Comparison of ENCODE assay signal across 9 mouse cellular contexts in the genomic region with DNA sequence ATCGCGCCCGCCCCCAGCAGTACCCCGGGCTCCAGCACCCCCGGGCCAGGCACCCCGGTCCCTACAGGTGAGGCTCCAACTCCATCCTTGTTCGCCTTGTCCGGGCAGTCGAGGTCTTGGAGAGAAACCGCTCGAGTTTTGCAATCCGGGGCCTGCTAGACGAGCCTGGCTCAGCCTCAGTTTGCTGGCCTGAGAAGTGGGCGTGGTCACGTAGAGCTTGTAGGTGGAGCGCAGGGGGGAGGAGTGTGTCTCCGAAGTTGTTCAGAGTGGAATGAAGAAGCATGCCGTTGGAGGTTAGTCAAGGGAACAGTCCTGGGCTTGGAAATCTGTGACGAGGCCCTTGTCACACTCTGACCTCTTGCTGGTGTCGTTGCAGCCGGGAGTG. TPM values are rescaled to one million over a fixed set of nuclear protein-coding genes. Genes with fewer than 3 reads are reported as not detected.
DNase-seq lines count a peak whose midpoint lies in the region; ATAC-seq and TF ChIP-seq lines count a peak whose summit lies in the region.
"Had no signal": no experiment of that assay in that cellular context is flagged by ENCODE, and none has a peak within 500 bp of the region (broad histone marks: within the 10 kb centered on the region; RNA-seq: fewer than 3 reads in every experiment).

No protein-coding gene starts in this region.

- no peak for ATAC-seq in forebrain, embryonic 11.5 days (replicated peaks; ENCODE audit: low FRiP score)
- peak; percentile 38; the same call in 1 of the 2 replicates for ATAC-seq in kidney, embryonic 14.5 days (ENCODE audit: low FRiP score, low TSS enrichment)
- ATAC-seq in stomach, embryonic 16.5 days (ENCODE audit: insufficient read depth, low FRiP score): peak; percentile 49

- H3K9me3 ChIP-seq in forebrain, embryonic 11.5 days (ENCODE audit: control insufficient read depth, low read length): no peaks in the 10 kb centered on the region
- no peaks in the 10 kb centered on the region for H3K9me3 ChIP-seq in kidney, embryonic 14.5 days (ENCODE audit: control insufficient read depth, low read length)
- no peaks in the 10 kb centered on the region for H3K9me3 ChIP-seq in stomach, embryonic 16.5 days (replicated peaks; ENCODE audit: control insufficient read depth, low read length)

- H3K36me3 ChIP-seq in forebrain, embryonic 11.5 days (ENCODE audit: control insufficient read depth, insufficient read depth, low read length): no peaks in the 10 kb centered on the region
- no peaks in the 10 kb centered on the region for H3K36me3 ChIP-seq in kidney, embryonic 14.5 days (ENCODE audit: control insufficient read depth, insufficient read depth, low read length)
- no peaks in the 10 kb centered on the region for H3K36me3 ChIP-seq in stomach, embryonic 16.5 days (ENCODE audit: control insufficient read depth, insufficient read depth, low read length)

- peaks cover 9% of the 10 kb centered on the region; the same call in 1 of the 2 replicates for H3K27me3 ChIP-seq in forebrain, embryonic 11.5 days (ENCODE audit: control insufficient read depth, insufficient read depth, low read length)
- H3K27me3 ChIP-seq in kidney, embryonic 14.5 days (ENCODE audit: control insufficient read depth, insufficient read depth, low read length): peaks cover 11% of the 10 kb centered on the region; the same call in 1 of the 2 replicates
- 0 out of 2 replicates have a peak, but pooled peaks cover 4% of the 10 kb centered on the region for H3K27me3 ChIP-seq in stomach, embryonic 16.5 days (ENCODE audit: control insufficient read depth, insufficient read depth, low read length)

- H3K4me1 ChIP-seq in forebrain, embryonic 11.5 days (replicated peaks; ENCODE audit: control insufficient read depth, insufficient read depth, low read length): peaks cover 24% of the 10 kb centered on the region
- H3K4me1 ChIP-seq in kidney, embryonic 14.5 days (ENCODE audit: control insufficient read depth, insufficient read depth, low read length): peaks cover 27% of the 10 kb centered on the region
- peaks cover 41% of the 10 kb centered on the region for H3K4me1 ChIP-seq in stomach, embryonic 16.5 days (ENCODE audit: control insufficient read depth, insufficient read depth, low read length)

- under 1% methylated on average over 21 of the region's 21 CpGs for WGBS in forebrain, embryonic 11.5 days
- 2% methylated on average over 21 of the region's 21 CpGs for WGBS in kidney, embryonic 14.5 days
- WGBS in stomach, embryonic 16.5 days: under 1% methylated on average over 21 of the region's 21 CpGs

- no peak for TF ChIP-seq CTCF in layer of hippocampus, adult 2 months (conservative IDR thresholded peaks at IDR 0.05)

- H3K4me3 ChIP-seq in layer of hippocampus, adult 2 months: peak overlapping the region; percentile 73
- H3K4me3 ChIP-seq in forebrain, embryonic 11.5 days (ENCODE audit: low read depth, low read length): peak overlapping the region; percentile 53
- H3K4me3 ChIP-seq in kidney, embryonic 14.5 days (ENCODE audit: low read length): peak overlapping the region; percentile 55
- peak overlapping the region; percentile 69 for H3K4me3 ChIP-seq in stomach, embryonic 16.5 days (replicated peaks; ENCODE audit: low read length)

- DNase-seq in layer of hippocampus, adult 2 months (ENCODE audit: low spot score in 2 of 2): peak in 1 of 2 experiments; percentile 49
- DNase-seq in layer of hippocampus, adult 18-20 months (ENCODE audit: low spot score in 2 of 2): no peak
- peak; percentile 77 for DNase-seq in T-cell, adult 2 months (ENCODE audit: low spot score)
- DNase-seq in forebrain, embryonic 11.5 days (ENCODE audit: low spot score): no peak
- peak; percentile 84 for DNase-seq in lung, postnatal 14 days
- no peak for DNase-seq in frontal cortex, postnatal 25 days (ENCODE audit: low spot score in 2 of 2)

- H3K9ac ChIP-seq in forebrain, embryonic 11.5 days (ENCODE audit: low read length): peak overlapping the region; percentile 61; the same call in 1 of the 2 replicates
- peak overlapping the region; percentile 43 for H3K9ac ChIP-seq in kidney, embryonic 14.5 days (ENCODE audit: low read depth, low read length)
- peak overlapping the region; percentile 72 for H3K9ac ChIP-seq in stomach, embryonic 16.5 days (ENCODE audit: low read length)

- H3K27ac ChIP-seq in layer of hippocampus, adult 2 months: peak overlapping the region; percentile 98
- H3K27ac ChIP-seq in forebrain, embryonic 11.5 days (ENCODE audit: low read depth, low read length): peak overlapping the region; percentile 71
- H3K27ac ChIP-seq in kidney, embryonic 14.5 days (ENCODE audit: low read depth, low read length): peak overlapping the region; percentile 49; the same call in 1 of the 2 replicates
- H3K27ac ChIP-seq in stomach, embryonic 16.5 days (ENCODE audit: low read length): peak overlapping the region; percentile 94

- H3K4me2 ChIP-seq in forebrain, embryonic 11.5 days (ENCODE audit: low read depth, low read length, severe bottlenecking): peak overlapping the region; percentile 59
- H3K4me2 ChIP-seq in kidney, embryonic 14.5 days (replicated peaks; ENCODE audit: low read depth, low read length): peak overlapping the region; percentile 54
- peak overlapping the region; percentile 72 for H3K4me2 ChIP-seq in stomach, embryonic 16.5 days (ENCODE audit: low read depth, low read length)

RNA-seq across cellular contexts. Expression of a gene that starts 0.5 kb away (rescaled TPM):
- total RNA-seq in layer of hippocampus, adult 2 months (2021): 10 to 100 TPM; 29.5 to 33.9 TPM
- total RNA-seq in layer of hippocampus, adult 18-20 months (2021): 10 to 100 TPM; 36.2 to 38.7 TPM
- polyA plus RNA-seq in forebrain, embryonic 11.5 days (2014; fragmentation: Nextera tagmentation; extraction: Ambion mirVana): 73.6 and 83.9 TPM in 2 replicates
- 116 and 121 TPM in 2 replicates for polyA plus RNA-seq in kidney, embryonic 14.5 days (2014; fragmentation: Nextera tagmentation; extraction: Ambion mirVana)
- 115 and 128 TPM in 2 replicates for polyA plus RNA-seq in stomach, embryonic 16.5 days (2015; fragmentation: Nextera tagmentation; extraction: Ambion mirVana)

RNA-seq across cellular contexts. Expression of a gene that starts 2.4 kb away (rescaled TPM):
- total RNA-seq in layer of hippocampus, adult 2 months (2021): 100 to 1,000 TPM; 173 to 180 TPM
- total RNA-seq in layer of hippocampus, adult 18-20 months (2021): 100 to 1,000 TPM; 174 to 181 TPM
- polyA plus RNA-seq in forebrain, embryonic 11.5 days (2014; fragmentation: Nextera tagmentation; extraction: Ambion mirVana): 13.9 and 18.0 TPM in 2 replicates
- polyA plus RNA-seq in kidney, embryonic 14.5 days (2014; fragmentation: Nextera tagmentation; extraction: Ambion mirVana): 14.0 and 15.8 TPM in 2 replicates
- 13.8 and 14.9 TPM in 2 replicates for polyA plus RNA-seq in stomach, embryonic 16.5 days (2015; fragmentation: Nextera tagmentation; extraction: Ambion mirVana)

RNA-seq across cellular contexts. Expression of a gene that starts 16.1 kb away (rescaled TPM):
- not detected for total RNA-seq in layer of hippocampus, adult 2 months (2021)
- total RNA-seq in layer of hippocampus, adult 18-20 months (2021): not detected
- polyA plus RNA-seq in forebrain, embryonic 11.5 days (2014; fragmentation: Nextera tagmentation; extraction: Ambion mirVana): not detected in 2 replicates
- polyA plus RNA-seq in kidney, embryonic 14.5 days (2014; fragmentation: Nextera tagmentation; extraction: Ambion mirVana): not detected in 2 replicates
- 2.9 and 4.2 TPM in 2 replicates for polyA plus RNA-seq in stomach, embryonic 16.5 days (2015; fragmentation: Nextera tagmentation; extraction: Ambion mirVana)
- total RNA-seq: left cerebral cortex, postnatal 14 days had no signal

RNA-seq across cellular contexts. Expression of a gene that starts 28.2 kb away (rescaled TPM):
- total RNA-seq in layer of hippocampus, adult 2 months (2021): 100 to 1,000 TPM; 111 to 123 TPM
- 100 to 1,000 TPM; 121 to 140 TPM for total RNA-seq in layer of hippocampus, adult 18-20 months (2021)
- 52.3 and 59.0 TPM in 2 replicates for polyA plus RNA-seq in forebrain, embryonic 11.5 days (2014; fragmentation: Nextera tagmentation; extraction: Ambion mirVana)
- 92.0 and 97.5 TPM in 2 replicates for polyA plus RNA-seq in kidney, embryonic 14.5 days (2014; fragmentation: Nextera tagmentation; extraction: Ambion mirVana)
- polyA plus RNA-seq in stomach, embryonic 16.5 days (2015; fragmentation: Nextera tagmentation; extraction: Ambion mirVana): 86.9 and 90.8 TPM in 2 replicates

RNA-seq across cellular contexts. Expression of a gene that starts 38.1 kb away (rescaled TPM):
- not detected for total RNA-seq in layer of hippocampus, adult 2 months (2021)
- total RNA-seq in layer of hippocampus, adult 18-20 months (2021): not detected
- polyA plus RNA-seq in forebrain, embryonic 11.5 days (2014; fragmentation: Nextera tagmentation; extraction: Ambion mirVana): not detected in 2 replicates
- polyA plus RNA-seq in kidney, embryonic 14.5 days (2014; fragmentation: Nextera tagmentation; extraction: Ambion mirVana): 0.34 TPM in 1 of 2 replicates, not detected in the other
- 5.3 and 6.1 TPM in 2 replicates for polyA plus RNA-seq in stomach, embryonic 16.5 days (2015; fragmentation: Nextera tagmentation; extraction: Ambion mirVana)
- total RNA-seq: left cerebral cortex, postnatal 14 days had no signal

Comparison
In these comparisons a context has a peak if more than half of its experiments do, and no peak if none do; other contexts are left out.
1. DNase-seq: peak in T-cell, adult 2 months (single experiment) and lung, postnatal 14 days (single experiment); none in layer of hippocampus, adult 18-20 months (0 of 2), forebrain, embryonic 11.5 days (single experiment) and frontal cortex, postnatal 25 days (0 of 2).
2. Peak in every context shown above with its lines, with median percentiles within 50 percentile points of each other: H3K27ac ChIP-seq, H3K4me3 ChIP-seq, H3K4me2 ChIP-seq and H3K9ac ChIP-seq.